Mouse (Mus musculus) cortical plate, adult 2 months (tissue): ENCODE data around the gene Nudt4. TPM values are rescaled to one million over a fixed set of nuclear protein-coding genes. Genes with fewer than 3 reads are reported as not detected.

ENCODE experiments used
- H3K27ac ChIP-seq: fragments of 200-500 bp; 2 replicates; pipeline ENCODE4 v1.5.1; 2012; ENCODE audit warnings: low read length, control low read depth, inconsistent platforms; ENCODE audit not compliant: insufficient read depth
- H3K4me1 ChIP-seq: fragments of 200-500 bp; 2 replicates; pipeline ENCODE4 v1.6.1; 2011; ENCODE audit warnings: low read length; ENCODE audit not compliant: control insufficient read depth, insufficient read depth
- H3K4me3 ChIP-seq: fragments of 200-500 bp; 2 replicates; pipeline ENCODE4 v1.5.1; 2011; ENCODE audit warnings: mild to moderate bottlenecking, low read length, control low read depth; ENCODE audit not compliant: insufficient read depth
- CTCF ChIP-seq: fragments of 200-500 bp; IDR thresholded peaks from 2 replicates; pipeline ENCODE4 v1.5.1; 2011; ENCODE audit warnings: mild to moderate bottlenecking, control low read depth, low read length; ENCODE audit not compliant: insufficient read depth; ENCODE audit errors: extremely low read depth
- POLR2A ChIP-seq: fragments of 200-500 bp; IDR thresholded peaks from 2 replicates; pipeline ENCODE4 v1.6.1; 2011; ENCODE audit warnings: mild to moderate bottlenecking, low read length, control low read depth; ENCODE audit not compliant: insufficient read depth; ENCODE audit errors: extremely low read depth
- polyA plus RNA-seq: library from polyadenylated mRNA; depleted of rRNA; stranded (reverse); fragments of >200 nt; gene quantifications from 2 replicates; pipeline ENCODE4 v1.2.3, GENCODE M21; 2012

Nudt4 gene
- polyA plus RNA-seq, 1 experiment: 116 TPM

- Histone ChIP-seq H3K27ac (no peak overlapping the region), H3K4me1 (peaks cover 6% of the 10 kb centered on the region; the same call in 1 of the 2 replicates), H3K4me3 (no peak overlapping the region)
- TF ChIP-seq CTCF: no peak
- TF ChIP-seq POLR2A: no peak
Measured at GRCm38 (mm10) chr10:95526495-95527122, 37.3 kb downstream of the Nudt4 start.

- no peak overlapping the region for H3K27ac ChIP-seq
- peaks cover 5% of the 10 kb centered on the region; the same call in 1 of the 2 replicates for H3K4me1 ChIP-seq
- TF ChIP-seq POLR2A (no peak), CTCF (no peak)
- H3K4me3 ChIP-seq: no peak overlapping the region
Measured at GRCm38 (mm10) chr10:95525871-95526270, 38.1 kb downstream of the Nudt4 start.

DNA sequence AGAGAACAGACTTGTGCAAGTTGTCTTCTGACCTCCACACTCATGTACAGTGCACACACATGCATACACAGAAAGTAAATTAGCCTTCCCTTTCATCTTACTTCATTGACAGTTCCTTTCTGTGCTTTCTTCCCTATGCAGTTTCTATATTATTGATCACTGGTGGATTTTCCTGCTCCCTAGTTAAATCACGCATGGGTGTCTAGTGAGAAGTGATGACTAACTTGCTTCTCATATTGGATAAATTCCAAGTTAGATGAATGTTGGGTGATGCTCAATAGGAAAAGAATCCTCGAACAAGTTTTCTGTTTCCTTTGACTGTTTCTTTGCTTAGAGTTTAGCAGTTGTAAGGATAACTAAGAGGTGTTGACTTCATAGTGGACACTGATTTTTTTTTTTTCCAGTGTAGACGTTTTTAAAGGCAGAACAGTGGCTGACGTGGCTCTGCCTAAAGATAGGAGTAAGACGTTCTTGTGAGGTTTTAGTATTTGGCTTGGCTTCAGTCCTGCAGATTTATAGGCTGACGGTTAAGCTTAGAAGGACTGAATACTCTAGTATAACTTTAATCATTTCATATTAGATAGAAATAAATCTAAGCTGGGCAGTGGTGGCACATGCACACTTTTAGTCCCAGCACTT, 38.8 kb downstream of the Nudt4 start:
- TF ChIP-seq CTCF: no peak
- TF ChIP-seq POLR2A: no peak
- Histone ChIP-seq H3K4me1 (peaks cover 5% of the 10 kb centered on the region; the same call in 1 of the 2 replicates), H3K4me3 (no peak overlapping the region), H3K27ac (no peak overlapping the region)

DNA sequence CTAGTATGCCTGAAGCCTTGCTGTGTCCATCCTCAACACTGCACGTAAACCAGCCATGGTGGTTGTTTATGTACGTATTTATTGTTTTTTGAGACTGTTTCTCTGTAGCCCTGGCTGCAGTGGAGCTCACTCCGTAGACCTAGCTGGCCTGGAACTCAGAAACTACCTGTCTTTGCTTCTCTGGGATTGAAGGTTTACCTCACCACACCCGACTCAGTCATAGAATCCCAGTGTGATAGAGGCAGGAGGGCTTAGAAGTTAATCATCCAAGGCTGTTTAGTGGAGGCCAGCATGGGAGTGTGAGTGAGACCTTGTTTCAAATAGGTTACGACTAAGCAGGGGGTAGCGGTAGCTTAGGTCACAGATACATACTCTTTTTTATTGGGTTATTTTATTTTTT, 46.3 kb downstream of the Nudt4 start:
- H3K4me3 ChIP-seq: no peak overlapping the region
- no peak overlapping the region for H3K27ac ChIP-seq
- TF ChIP-seq CTCF (no peak), POLR2A (no peak)
- peaks cover 1% of the 10 kb centered on the region; the same call in 1 of the 2 replicates for H3K4me1 ChIP-seq

DNA sequence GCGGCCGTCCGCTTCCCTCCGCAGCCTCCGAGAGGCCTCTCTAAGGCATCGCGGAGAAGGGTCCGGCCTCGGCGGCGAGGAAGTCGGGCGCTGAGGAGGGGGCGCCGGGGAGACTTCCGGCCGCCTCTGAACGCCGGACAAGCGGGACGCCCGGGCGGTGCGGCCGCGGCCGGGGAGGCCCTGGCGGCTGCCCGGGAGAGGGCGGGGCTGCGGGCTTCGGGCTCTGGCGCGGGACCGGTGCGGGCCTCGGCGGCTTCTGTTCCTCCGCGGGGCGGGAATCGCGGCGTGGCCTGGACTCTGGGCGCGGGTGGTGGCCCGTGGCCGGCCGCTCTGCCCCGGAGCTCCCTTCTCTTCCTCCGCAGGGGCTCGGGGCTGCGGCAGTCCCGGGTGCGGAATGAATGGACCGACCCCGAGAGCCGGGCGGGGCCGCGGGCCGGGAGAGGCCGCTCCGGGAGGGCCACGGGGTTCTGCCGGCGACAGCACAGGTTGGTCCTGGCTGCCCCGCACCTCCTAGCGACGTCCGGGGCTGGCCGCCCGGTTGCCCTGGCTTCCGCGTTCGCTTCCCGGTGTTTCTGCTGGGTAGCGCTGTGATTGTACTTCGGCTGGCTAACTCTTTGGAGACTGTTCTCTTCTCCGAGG, 48.5 kb downstream of the Nudt4 start:
- Histone ChIP-seq H3K4me3 (peak overlapping the region; percentile 49), H3K4me1 (peaks cover 1% of the 10 kb centered on the region; the same call in 1 of the 2 replicates), H3K27ac (peak overlapping the region; percentile 96)
- TF ChIP-seq POLR2A (no peak), CTCF (no peak)

DNA sequence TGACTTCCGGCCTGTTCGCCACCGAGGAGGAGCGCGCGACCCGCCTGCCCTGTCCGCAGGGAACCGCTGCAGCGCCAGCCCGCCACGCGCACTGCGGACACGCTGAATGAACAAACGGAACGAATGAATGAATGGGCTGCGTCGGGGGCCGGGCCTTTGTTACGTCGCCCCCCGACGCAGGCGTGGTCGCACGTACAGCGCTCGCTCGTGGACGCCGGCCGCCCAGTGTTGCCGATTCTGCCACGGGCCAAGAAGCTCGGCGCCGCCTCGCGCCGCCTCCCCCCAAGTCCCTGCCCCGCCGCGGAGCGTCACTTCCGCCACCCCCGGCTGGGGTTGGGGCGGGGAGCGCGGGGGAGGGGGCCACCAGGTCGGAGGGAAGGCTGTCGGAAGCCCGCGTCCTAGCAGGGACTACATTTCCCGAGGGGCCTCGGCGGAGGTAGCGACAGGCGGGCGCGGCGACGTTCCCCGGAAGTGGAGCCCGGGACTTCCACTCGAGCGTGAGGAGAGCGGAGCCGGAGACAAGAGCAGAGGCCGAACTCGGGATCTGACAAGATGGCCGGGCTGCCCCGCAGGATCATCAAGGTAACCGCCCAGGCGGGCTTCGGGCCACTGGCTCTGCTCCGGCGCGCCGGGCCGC, 49.2 kb downstream of the Nudt4 start, which contains the start of gene Ube2n:
Gene Ube2n (plus strand): TSS at position 490 of the 637 bp plus-strand sequence.
- peak within 1 kb of the TSS; percentile 96 for H3K27ac ChIP-seq
- H3K4me1 ChIP-seq: peaks cover 1% of the 10 kb centered on the region; the same call in 1 of the 2 replicates
- peak within 1 kb of the TSS; percentile 49 for H3K4me3 ChIP-seq
- TF ChIP-seq CTCF (no peak), POLR2A (peak; percentile 77; the same call in 1 of the 2 replicates)

DNA sequence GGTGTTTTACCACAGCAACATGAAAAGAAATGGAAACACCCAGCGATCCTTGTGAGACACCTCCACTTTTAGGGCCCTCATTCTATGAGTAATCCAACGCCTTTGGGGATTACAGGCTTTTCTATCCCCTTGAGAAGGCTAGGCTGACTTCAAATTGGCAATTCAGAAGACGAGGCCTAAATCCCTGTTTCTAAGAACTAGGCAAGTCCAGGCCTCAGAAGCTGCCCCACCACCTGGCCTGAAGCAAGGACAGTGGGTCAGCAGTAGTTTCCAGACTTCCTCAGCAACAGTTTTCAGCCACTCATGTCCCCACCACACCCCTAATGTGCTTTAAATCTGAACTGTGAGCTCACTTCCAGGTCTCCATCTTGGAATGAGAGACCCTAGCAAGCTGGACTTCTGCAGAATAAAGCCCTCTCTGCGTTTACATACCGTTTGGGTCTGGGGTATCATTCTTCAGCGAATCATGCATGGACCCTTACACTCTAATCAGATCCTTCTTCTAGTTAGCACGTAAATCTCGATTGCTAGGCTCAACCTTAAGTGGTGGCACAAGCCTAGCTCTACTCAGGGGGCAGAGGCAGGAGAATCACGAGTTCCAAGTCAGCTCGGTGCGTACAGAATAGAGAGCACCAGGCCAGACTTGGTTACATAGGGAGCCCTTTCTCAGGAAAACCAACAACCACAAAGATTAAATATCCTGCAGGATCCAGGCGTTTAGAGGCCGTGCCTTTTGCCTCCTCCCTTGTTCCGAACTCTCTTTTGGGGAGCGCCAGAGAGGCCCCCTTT, 50.0 kb downstream of the Nudt4 start:
- Histone ChIP-seq H3K4me3 (peak overlapping the region; percentile 49), H3K27ac (no peak overlapping the region), H3K4me1 (peaks cover 1% of the 10 kb centered on the region; the same call in 1 of the 2 replicates)
- TF ChIP-seq POLR2A (no peak), CTCF (no peak)

DNA sequence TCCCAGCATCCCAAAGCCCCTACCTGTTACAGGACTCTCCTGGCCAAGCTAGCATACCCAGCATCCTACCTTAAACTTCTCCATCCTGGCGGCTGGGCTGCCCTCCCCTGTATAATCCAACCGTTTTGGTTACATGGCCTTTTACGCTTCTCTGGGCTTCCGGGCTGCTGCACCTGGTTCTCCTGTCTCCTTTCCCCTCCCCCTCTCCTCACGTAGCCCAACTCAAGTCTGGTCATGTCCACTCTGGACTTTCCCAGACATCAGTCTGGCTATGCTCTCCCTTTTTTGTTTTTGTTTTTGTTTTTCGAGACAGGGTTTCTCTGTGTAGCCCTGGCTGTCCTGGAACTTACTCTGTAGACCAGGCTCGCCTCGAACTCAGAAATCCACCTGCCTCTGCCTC, 51.3 kb downstream of the Nudt4 start:
- Histone ChIP-seq H3K4me1 (no peaks in the 10 kb centered on the region; the same call in 1 of the 2 replicates), H3K27ac (no peak overlapping the region), H3K4me3 (no peak overlapping the region)
- TF ChIP-seq CTCF (no peak), POLR2A (no peak)

DNA sequence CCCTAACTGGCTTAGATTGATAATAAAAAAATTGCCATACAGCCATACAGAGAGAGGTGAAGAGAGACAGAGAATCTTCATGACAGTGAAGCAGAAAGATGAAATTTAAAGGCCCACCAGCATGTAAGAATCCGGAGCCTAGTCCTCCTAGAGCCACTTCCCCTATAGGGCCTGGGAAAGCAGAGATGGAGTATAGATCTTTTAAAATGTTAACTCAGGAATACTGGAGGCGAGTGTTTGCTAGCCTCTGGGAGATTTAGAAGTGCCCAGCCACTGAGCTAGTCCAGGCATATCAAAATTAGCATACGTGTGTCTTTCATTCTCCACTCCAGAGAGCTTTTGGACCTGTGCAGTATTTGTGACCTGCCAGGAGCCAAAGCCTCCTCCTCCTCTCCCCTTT, 54.7 kb downstream of the Nudt4 start:
- H3K4me1 ChIP-seq: no peaks in the 10 kb centered on the region; the same call in 1 of the 2 replicates
- H3K4me3 ChIP-seq: no peak overlapping the region
- no peak overlapping the region for H3K27ac ChIP-seq
- TF ChIP-seq POLR2A (no peak), CTCF (no peak)
